Mouse (Mus musculus): ENCODE measurements around the gene Timp2. TPM values are rescaled to one million over a fixed set of nuclear protein-coding genes. Genes with fewer than 3 reads are reported as not detected.

The Timp2 gene
- polyA plus RNA-seq, 1 experiment from 2014 or later, result 102 TPM

GRCm38 (mm10) chr11:118365171-118365570 is 9.6 kb upstream of the Timp2 start:
- H3K4me3 ChIP-seq (ENCODE audit: low read length), result no peak overlapping the region
- H3K4me2 ChIP-seq (replicated peaks; ENCODE audit: low read depth, low read length), result no peak overlapping the region
- ATAC-seq (ENCODE audit: low FRiP score, low TSS enrichment), result peak; percentile 37; the same call in 1 of the 2 replicates
- no peaks in the 10 kb centered on the region for H3K27me3 ChIP-seq (ENCODE audit: control insufficient read depth, insufficient read depth, low read length)
- H3K9ac ChIP-seq (ENCODE audit: low read depth, low read length), result no peak overlapping the region
- H3K27ac ChIP-seq (ENCODE audit: low read depth, low read length), result peak overlapping the region; percentile 67; the same call in 1 of the 2 replicates
- H3K4me1 ChIP-seq (ENCODE audit: control insufficient read depth, insufficient read depth, low read length), result peaks cover 37% of the 10 kb centered on the region
- WGBS, result 18% methylated on average over 7 of the region's 7 CpGs
- no peaks in the 10 kb centered on the region for H3K36me3 ChIP-seq (ENCODE audit: control insufficient read depth, insufficient read depth, low read length)
- no peaks in the 10 kb centered on the region for H3K9me3 ChIP-seq (ENCODE audit: control insufficient read depth, low read length)

- no peak overlapping the region for H3K4me2 ChIP-seq (replicated peaks; ENCODE audit: low read depth, low read length)
- H3K4me3 ChIP-seq (ENCODE audit: low read length), result no peak overlapping the region
- H3K27me3 ChIP-seq (ENCODE audit: control insufficient read depth, insufficient read depth, low read length), result no peaks in the 10 kb centered on the region
- ATAC-seq (ENCODE audit: low FRiP score, low TSS enrichment), result no peak
- H3K27ac ChIP-seq (ENCODE audit: low read depth, low read length), result no peak overlapping the region
- H3K9me3 ChIP-seq (ENCODE audit: control insufficient read depth, low read length), result no peaks in the 10 kb centered on the region
- 0 out of 2 replicates have a peak overlapping the region, but pooled peaks have one; percentile 9 for H3K9ac ChIP-seq (ENCODE audit: low read depth, low read length)
- peaks cover 37% of the 10 kb centered on the region for H3K4me1 ChIP-seq (ENCODE audit: control insufficient read depth, insufficient read depth, low read length)
- WGBS, result 71% methylated on average over 4 of the region's 4 CpGs
- no peaks in the 10 kb centered on the region for H3K36me3 ChIP-seq (ENCODE audit: control insufficient read depth, insufficient read depth, low read length)
Measured at GRCm38 (mm10) chr11:118364021-118364420, 8.5 kb upstream of the Timp2 start.

GRCm38 (mm10) chr11:118362971-118363518 is 7.5 kb upstream of the Timp2 start:
- peak; percentile 91 for ATAC-seq (ENCODE audit: low FRiP score, low TSS enrichment)
- no peaks in the 10 kb centered on the region for H3K9me3 ChIP-seq (ENCODE audit: control insufficient read depth, low read length)
- peak overlapping the region; percentile 44; the same call in 1 of the 2 replicates for H3K9ac ChIP-seq (ENCODE audit: low read depth, low read length)
- H3K4me2 ChIP-seq (replicated peaks; ENCODE audit: low read depth, low read length), result peak overlapping the region; percentile 25
- no peak overlapping the region for H3K4me3 ChIP-seq (ENCODE audit: low read length)
- no peaks in the 10 kb centered on the region for H3K27me3 ChIP-seq (ENCODE audit: control insufficient read depth, insufficient read depth, low read length)
- H3K4me1 ChIP-seq (ENCODE audit: control insufficient read depth, insufficient read depth, low read length), result peaks cover 37% of the 10 kb centered on the region
- 1% methylated on average over 8 of the region's 8 CpGs for WGBS
- H3K27ac ChIP-seq (ENCODE audit: low read depth, low read length), result peak overlapping the region; percentile 89
- no peaks in the 10 kb centered on the region for H3K36me3 ChIP-seq (ENCODE audit: control insufficient read depth, insufficient read depth, low read length)

- H3K4me1 ChIP-seq (ENCODE audit: control insufficient read depth, insufficient read depth, low read length), result peaks cover 37% of the 10 kb centered on the region
Measured at GRCm38 (mm10) chr11:118362501-118362900, 7.0 kb upstream of the Timp2 start.

GRCm38 (mm10) chr11:118360907-118361341 is 5.4 kb upstream of the Timp2 start:
- Histone ChIP-seq H3K9ac (ENCODE audit: low read depth, low read length) (no peak overlapping the region), H3K4me1 (ENCODE audit: control insufficient read depth, insufficient read depth, low read length) (peaks cover 37% of the 10 kb centered on the region), H3K36me3 (ENCODE audit: control insufficient read depth, insufficient read depth, low read length) (no peaks in the 10 kb centered on the region), H3K4me3 (ENCODE audit: low read length) (no peak overlapping the region), H3K27ac (ENCODE audit: low read depth, low read length) (no peak overlapping the region), H3K9me3 (ENCODE audit: control insufficient read depth, low read length) (no peaks in the 10 kb centered on the region), H3K4me2 (replicated peaks; ENCODE audit: low read depth, low read length) (no peak overlapping the region), H3K27me3 (ENCODE audit: control insufficient read depth, insufficient read depth, low read length) (no peaks in the 10 kb centered on the region)
- ATAC-seq (ENCODE audit: low FRiP score, low TSS enrichment), result no peak
- WGBS, result 45% methylated on average over 10 of the region's 10 CpGs

More at GRCm38 (mm10) chr11:118362501-118362900, 7.0 kb upstream of the Timp2 start:
- no peak for ATAC-seq (ENCODE audit: low FRiP score, low TSS enrichment)
- peak overlapping the region; percentile 25; the same call in 1 of the 2 replicates for H3K4me2 ChIP-seq (replicated peaks; ENCODE audit: low read depth, low read length)
- H3K9me3 ChIP-seq (ENCODE audit: control insufficient read depth, low read length), result no peaks in the 10 kb centered on the region
- no peaks in the 10 kb centered on the region for H3K27me3 ChIP-seq (ENCODE audit: control insufficient read depth, insufficient read depth, low read length)
- 19% methylated on average over 1 of the region's 1 CpGs for WGBS
- peak overlapping the region; percentile 89 for H3K27ac ChIP-seq (ENCODE audit: low read depth, low read length)
- no peak overlapping the region for H3K4me3 ChIP-seq (ENCODE audit: low read length)
- no peaks in the 10 kb centered on the region for H3K36me3 ChIP-seq (ENCODE audit: control insufficient read depth, insufficient read depth, low read length)
- peak overlapping the region; percentile 42; the same call in 1 of the 2 replicates for H3K9ac ChIP-seq (ENCODE audit: low read depth, low read length)

GRCm38 (mm10) chr11:118360491-118360890 is 5.0 kb upstream of the Timp2 start:
- no peaks in the 10 kb centered on the region for H3K36me3 ChIP-seq (ENCODE audit: control insufficient read depth, insufficient read depth, low read length)
- no peak overlapping the region for H3K4me3 ChIP-seq (ENCODE audit: low read length)
- H3K9me3 ChIP-seq (ENCODE audit: control insufficient read depth, low read length), result no peaks in the 10 kb centered on the region
- 69% methylated on average over 7 of the region's 7 CpGs for WGBS
- H3K9ac ChIP-seq (ENCODE audit: low read depth, low read length), result no peak overlapping the region
- peaks cover 40% of the 10 kb centered on the region for H3K4me1 ChIP-seq (ENCODE audit: control insufficient read depth, insufficient read depth, low read length)
- H3K27me3 ChIP-seq (ENCODE audit: control insufficient read depth, insufficient read depth, low read length), result no peaks in the 10 kb centered on the region
- no peak overlapping the region for H3K27ac ChIP-seq (ENCODE audit: low read depth, low read length)
- no peak overlapping the region for H3K4me2 ChIP-seq (replicated peaks; ENCODE audit: low read depth, low read length)
- ATAC-seq (ENCODE audit: low FRiP score, low TSS enrichment), result no peak

GRCm38 (mm10) chr11:118355205-118355604 is 335 bp downstream of the Timp2 start:
- peak overlapping the region; percentile 82 for H3K4me3 ChIP-seq (ENCODE audit: low read length)
- peak overlapping the region; percentile 90 for H3K27ac ChIP-seq (ENCODE audit: low read depth, low read length)
- no peaks in the 10 kb centered on the region for H3K27me3 ChIP-seq (ENCODE audit: control insufficient read depth, insufficient read depth, low read length)
- no peaks in the 10 kb centered on the region for H3K9me3 ChIP-seq (ENCODE audit: control insufficient read depth, low read length)
- WGBS, result under 1% methylated on average over 38 of the region's 43 CpGs
- peak overlapping the region; percentile 89 for H3K4me2 ChIP-seq (replicated peaks; ENCODE audit: low read depth, low read length)
- peaks cover 25% of the 10 kb centered on the region for H3K4me1 ChIP-seq (ENCODE audit: control insufficient read depth, insufficient read depth, low read length)
- H3K36me3 ChIP-seq (ENCODE audit: control insufficient read depth, insufficient read depth, low read length), result peaks cover 2% of the 10 kb centered on the region; the same call in 1 of the 2 replicates
- peak; percentile 93 for ATAC-seq (ENCODE audit: low FRiP score, low TSS enrichment)
- H3K9ac ChIP-seq (ENCODE audit: low read depth, low read length), result peak overlapping the region; percentile 94

- Histone ChIP-seq H3K9me3 (ENCODE audit: control insufficient read depth, low read length) (no peaks in the 10 kb centered on the region), H3K4me2 (replicated peaks; ENCODE audit: low read depth, low read length) (peak overlapping the region; percentile 89), H3K9ac (ENCODE audit: low read depth, low read length) (peak overlapping the region; percentile 94), H3K27ac (ENCODE audit: low read depth, low read length) (peak overlapping the region; percentile 90), H3K36me3 (ENCODE audit: control insufficient read depth, insufficient read depth, low read length) (peaks cover 2% of the 10 kb centered on the region; the same call in 1 of the 2 replicates), H3K4me1 (ENCODE audit: control insufficient read depth, insufficient read depth, low read length) (peaks cover 25% of the 10 kb centered on the region), H3K4me3 (ENCODE audit: low read length) (peak overlapping the region; percentile 82), H3K27me3 (ENCODE audit: control insufficient read depth, insufficient read depth, low read length) (no peaks in the 10 kb centered on the region)
- WGBS, result under 1% methylated on average over 41 of the region's 47 CpGs
- peak; percentile 56 for ATAC-seq (ENCODE audit: low FRiP score, low TSS enrichment)
Measured at GRCm38 (mm10) chr11:118354636-118355191, 826 bp downstream of the Timp2 start.

GRCm38 (mm10) chr11:118349494-118349893 is 6.0 kb downstream of the Timp2 start:
- H3K9me3 ChIP-seq (ENCODE audit: control insufficient read depth, low read length), result no peaks in the 10 kb centered on the region
- H3K27ac ChIP-seq (ENCODE audit: low read depth, low read length), result peak overlapping the region; percentile 57; the same call in 1 of the 2 replicates
- H3K4me2 ChIP-seq (replicated peaks; ENCODE audit: low read depth, low read length), result no peak overlapping the region
- WGBS, result 79% methylated on average over 5 of the region's 5 CpGs
- peaks cover 2% of the 10 kb centered on the region; the same call in 1 of the 2 replicates for H3K36me3 ChIP-seq (ENCODE audit: control insufficient read depth, insufficient read depth, low read length)
- H3K27me3 ChIP-seq (ENCODE audit: control insufficient read depth, insufficient read depth, low read length), result no peaks in the 10 kb centered on the region
- H3K4me1 ChIP-seq (ENCODE audit: control insufficient read depth, insufficient read depth, low read length), result peaks cover 48% of the 10 kb centered on the region
- no peak for ATAC-seq (ENCODE audit: low FRiP score, low TSS enrichment)
- no peak overlapping the region for H3K4me3 ChIP-seq (ENCODE audit: low read length)
- no peak overlapping the region for H3K9ac ChIP-seq (ENCODE audit: low read depth, low read length)
